Mouse (Mus musculus) B cell, adult 2 months (primary cell): ENCODE results near the gene Avpi1.
"Not testable (repeated sequence)": the region's sequence is repeated elsewhere in the genome, so short reads cannot be mapped to it uniquely, and the experiment has no call there.

Experiments
- DNase-seq, 2 experiments: peaks; one replicate each; pipeline ENCODE4 v3.0.0; 2022

The Avpi1 gene

DNA sequence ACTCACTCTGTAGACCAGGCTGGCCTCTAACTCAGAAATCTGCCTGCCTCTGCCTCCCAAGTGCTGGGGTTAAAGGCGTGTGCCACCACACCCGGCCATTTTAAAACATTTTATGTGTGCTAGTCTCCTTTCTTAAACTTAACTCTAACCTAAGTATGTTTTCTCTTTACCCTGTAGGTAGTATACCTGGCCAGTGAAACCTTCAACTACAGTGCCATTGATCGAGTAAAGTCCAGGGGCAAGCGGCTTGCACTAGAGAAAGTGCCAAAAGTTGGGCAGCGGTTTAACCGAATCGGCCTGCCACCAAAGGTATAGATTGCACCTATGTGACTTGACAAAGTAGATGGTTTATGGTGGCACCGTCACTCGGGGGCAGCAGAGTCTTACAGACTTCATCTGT is 24.2 kb downstream of the Avpi1 start:
- no peak for DNase-seq

DNA sequence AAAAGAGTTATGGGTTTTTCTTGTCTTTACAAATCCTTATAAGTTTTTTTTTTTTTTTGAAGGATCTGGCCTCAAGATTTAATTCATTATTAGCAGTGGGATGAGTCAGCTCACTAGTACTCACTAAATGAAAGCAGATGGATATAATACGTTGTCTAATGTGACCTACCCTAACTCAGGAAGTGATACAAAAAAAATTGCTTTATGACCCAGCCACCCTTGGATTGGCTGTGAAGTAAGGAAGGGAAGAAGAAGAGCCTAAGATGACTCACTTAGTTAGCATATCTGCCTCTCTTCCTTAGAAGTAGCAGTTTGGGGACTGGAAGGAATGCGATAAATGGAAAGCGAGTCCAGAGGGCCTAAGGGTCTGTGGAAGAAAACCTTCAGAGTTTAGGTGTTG is 29.5 kb downstream of the Avpi1 start:
- no peak for DNase-seq

DNA sequence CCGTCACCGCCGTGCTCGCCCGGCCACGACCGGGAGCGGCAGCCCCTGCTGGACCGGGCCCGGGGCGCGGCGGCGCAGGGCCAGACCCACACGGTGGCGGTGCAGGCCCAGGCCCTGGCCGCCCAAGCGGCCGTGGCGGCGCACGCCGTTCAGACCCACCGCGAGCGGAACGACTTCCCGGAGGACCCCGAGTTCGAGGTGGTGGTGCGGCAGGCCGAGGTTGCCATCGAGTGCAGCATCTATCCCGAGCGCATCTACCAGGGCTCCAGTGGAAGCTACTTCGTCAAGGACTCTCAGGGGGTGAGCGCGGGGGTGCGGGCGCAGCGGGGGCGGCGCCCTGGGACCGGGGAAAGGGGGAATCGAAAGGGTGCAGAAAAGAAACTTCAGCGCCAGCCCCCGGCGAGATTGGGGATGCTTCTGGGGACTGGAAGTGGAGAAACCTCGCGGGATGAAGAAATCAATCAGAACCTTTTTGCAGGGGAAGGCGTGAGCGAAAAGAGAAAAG is 38.2 kb downstream of the Avpi1 start:
- peak in 1 of 2 experiments; percentile 59 for DNase-seq

DNA sequence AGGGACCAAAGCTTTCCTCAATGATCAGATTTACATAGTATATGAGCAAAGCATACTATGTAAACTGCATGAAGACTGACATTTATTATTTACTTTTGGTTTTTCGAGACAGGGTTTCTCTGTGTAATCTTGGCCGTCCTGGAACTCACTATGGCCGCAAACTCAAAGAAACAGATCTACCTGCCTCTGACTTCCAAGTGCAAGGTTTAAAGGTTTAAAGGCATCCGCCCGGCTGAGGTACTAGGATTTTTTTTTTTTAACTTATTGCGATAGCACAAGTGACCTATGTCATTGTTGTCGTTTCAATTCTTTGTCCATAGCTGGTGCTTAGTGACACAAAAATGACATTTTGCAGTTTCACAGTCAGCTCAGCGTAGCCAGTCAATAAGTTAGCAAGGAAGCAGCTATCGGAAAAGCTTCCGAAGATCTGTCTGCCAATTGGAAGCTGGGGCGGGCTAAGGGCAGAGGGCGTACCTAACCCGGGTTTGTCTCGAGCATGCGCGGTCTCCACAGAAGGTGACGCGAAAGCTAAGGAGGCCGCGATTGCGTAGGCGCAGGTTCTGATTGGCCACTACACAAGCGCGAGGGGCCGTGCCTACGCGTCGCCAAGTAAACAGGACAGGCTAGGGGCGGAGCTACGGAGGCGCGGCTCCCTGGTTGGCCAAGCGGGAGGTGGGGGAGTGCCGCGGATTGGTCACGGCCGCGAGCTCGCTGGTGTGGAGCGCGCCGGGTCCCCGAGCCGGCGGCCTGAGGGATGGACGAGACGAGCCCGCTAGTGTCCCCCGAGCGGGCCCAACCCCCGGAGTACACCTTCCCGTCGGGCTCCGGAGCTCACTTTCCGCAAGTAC is 38.9 kb downstream of the Avpi1 start, which contains the start of gene Pi4k2a:
Pi4k2a (plus strand) TSS at position 723 of the 848 bp plus-strand sequence.
- peak; percentile 96 to 97 for DNase-seq

DNA sequence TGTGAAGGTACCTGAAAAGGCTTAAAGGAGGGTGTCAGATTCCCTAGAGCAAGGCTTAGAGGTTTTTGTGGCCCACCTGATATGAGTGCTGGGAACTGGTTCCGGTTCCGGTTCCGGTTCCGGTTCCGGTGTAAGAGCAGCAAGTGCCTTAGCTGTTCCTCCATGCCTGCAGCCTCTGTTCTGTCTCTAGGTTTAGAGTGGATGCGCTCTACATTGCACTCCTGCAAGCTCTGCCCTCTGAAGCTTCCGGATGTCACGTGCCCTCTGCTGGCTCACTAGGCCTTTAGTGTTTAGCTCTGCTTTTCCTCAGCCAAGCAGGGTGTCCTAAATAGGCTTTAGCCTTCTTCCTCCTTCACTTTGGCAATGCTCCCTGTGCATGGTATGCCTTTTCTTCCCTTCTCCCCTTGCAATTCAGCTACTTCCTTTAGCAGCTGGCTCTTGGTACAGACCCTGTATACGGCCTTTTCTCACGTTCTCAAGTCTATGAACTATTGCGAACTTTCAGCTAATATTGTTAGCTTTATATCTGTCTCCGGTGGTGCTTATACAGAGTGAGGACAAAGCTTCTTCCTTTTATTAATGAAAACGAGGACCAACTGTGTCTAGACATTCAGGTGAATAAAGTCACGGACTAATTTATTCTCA is 39.6 kb downstream of the Avpi1 start:
- DNase-seq, result peak; percentile 75

DNA sequence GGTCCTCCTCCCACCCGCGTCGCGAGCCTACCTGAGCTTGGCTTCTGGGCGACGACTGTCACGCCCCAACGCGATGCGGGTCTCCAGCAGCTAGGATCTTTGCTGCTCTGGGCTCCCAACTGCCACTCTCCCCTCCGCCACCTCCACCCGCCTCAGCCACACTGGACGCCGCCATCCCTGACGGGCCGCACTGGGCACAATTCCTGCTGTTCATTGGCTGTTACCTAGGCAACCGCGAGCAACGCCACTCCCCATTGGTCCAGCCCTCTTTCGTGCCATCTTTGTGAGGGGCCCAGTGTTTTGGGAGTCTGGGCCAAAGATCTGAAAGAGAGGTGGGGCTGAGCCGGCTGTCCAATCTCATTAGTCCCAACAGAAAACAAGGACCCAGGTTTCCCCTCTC is 42.7 kb downstream of the Avpi1 start, which contains the start of gene Morn4:
Morn4 (minus strand) TSS at position 192 of the 400 bp plus-strand sequence.
- peak; percentile 56 to 63 for DNase-seq

DNA sequence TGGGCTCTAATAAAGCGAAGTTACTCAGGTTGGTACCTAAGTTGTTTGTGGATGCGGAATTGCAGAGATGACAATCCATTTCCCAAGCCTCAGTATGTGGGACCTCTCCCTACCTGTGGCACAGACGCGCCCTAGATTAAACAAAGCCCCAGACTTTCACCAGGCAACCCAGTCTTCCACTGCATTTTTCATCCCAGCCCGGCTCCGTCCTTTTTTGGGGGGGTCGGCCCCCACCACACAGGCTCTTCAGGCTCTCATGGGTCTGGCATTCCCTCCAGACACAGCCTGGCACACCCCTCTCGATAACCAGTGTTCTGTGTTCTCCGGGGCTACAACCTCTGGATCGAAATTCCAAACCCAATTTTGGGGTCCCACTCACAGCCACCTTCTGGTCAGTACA is 43.2 kb downstream of the Avpi1 start:
- peak in 1 of 2 experiments; percentile 5 for DNase-seq

DNA sequence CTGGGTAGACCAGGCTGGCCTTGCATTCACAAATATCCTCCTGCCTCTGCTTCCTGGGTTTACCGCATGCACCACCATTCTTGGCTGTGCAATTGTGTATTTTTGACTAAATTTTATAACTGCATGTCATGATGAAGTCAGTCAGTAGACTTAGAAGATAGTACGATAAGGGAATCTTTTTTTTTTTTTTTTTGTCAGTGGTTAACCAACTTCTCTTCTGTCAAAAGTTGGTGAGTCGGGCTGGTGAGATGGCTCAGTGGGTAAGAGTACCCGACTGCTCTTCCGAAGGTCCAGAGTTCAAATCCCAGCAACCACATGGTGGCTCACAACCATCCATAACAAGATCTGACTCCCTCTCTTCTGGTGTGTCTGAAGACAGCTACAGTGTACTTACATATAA is 47.2 kb downstream of the Avpi1 start:
- DNase-seq, result not testable (repeated sequence)

DNA sequence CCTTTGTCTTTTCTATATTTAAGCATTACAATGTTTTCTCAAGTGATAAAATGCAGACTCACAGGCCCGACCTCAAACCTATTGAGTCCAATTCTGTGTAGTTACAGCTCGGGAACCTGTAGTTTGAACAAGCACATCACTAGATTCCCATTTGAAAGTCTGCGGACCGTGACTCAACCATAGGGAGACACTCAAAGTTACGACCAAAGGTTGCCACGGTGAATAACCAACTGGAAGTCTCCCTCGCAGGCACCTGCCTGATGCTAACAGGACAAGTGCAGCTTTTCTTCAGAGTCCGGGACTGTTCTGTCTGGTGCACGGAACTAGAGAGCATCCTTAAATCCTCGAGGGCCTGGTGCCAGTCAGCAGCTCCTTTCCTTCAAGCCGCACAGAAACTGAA is 48.4 kb downstream of the Avpi1 start:
- DNase-seq, result no peak

DNA sequence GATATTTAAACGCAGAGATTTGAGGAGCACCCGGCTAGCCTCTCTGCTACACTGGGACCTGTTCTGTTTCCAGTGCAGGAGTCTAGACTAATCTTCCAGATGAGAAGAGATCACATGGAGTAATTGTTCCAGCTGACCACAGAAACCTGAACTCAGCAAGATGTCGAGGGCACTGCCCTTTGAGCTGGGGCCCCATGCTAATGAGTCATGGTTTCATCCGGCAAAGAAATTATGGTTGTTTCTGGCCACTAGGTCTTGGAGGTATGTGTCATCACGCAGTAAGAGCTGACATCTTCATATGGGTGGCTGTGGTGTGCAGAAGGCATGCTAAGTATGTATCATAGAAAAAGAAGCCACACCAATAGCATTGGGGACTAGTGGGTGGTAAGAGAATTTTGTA is 48.9 kb downstream of the Avpi1 start:
- DNase-seq, result no peak

DNA sequence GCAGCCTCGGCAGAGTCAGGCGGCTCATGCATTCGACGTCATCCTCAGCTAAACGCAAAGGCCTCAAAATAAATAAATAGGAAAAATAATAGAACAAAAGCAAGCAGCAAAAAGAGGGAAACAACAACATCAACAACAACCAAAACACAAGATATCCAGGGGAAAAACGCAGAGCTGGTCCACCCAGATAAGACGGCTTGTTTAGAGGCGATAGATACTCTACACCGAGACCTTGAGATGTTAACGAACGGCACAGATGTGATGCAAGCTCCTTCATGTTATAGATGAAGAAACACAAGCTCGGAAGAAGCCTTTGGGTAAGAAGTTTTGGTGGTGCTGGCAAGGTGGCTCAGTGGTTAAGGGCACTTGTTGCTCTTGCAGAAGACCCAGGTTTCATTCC is 49.9 kb downstream of the Avpi1 start:
- DNase-seq, result no peak

DNA sequence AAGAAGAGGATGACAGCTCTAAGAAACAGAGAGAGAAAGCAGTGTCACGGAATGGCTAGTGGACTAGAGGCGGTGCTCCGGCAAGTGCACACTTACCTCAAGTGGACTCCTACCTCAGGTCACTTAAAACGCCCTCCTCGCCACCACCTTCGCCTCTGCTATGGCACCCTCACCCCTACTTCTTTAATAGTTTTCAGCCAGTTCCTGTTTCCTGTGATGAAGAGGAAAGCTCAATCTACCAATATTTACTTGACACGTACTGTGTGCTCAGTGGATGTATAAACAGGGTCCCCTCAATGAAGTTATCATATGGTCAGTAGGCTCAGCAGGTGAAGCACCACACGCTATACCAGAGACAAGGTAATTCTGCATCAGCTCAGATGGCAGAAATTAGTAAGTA is 50.3 kb downstream of the Avpi1 start:
- no peak for DNase-seq

DNA sequence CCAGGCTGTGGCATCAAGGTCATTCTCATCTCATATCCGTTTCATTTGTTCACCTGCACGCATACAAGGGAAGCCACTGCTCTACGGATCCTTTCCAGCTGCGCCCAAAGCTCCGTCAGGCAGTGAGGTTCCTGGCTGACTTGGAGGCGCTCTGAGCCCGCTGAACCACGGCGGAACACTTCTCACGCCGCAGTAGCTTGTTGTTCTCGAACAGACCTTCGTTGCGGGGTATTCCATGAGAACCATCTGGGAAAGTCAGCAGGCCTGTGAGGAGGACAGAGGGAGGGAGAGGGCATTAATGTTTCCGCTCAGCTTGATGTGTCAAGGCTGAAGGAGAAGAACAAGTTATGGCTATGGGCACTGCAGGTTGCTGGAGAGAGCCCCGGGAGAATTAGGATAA is 52.9 kb downstream of the Avpi1 start:
- no peak for DNase-seq

DNA sequence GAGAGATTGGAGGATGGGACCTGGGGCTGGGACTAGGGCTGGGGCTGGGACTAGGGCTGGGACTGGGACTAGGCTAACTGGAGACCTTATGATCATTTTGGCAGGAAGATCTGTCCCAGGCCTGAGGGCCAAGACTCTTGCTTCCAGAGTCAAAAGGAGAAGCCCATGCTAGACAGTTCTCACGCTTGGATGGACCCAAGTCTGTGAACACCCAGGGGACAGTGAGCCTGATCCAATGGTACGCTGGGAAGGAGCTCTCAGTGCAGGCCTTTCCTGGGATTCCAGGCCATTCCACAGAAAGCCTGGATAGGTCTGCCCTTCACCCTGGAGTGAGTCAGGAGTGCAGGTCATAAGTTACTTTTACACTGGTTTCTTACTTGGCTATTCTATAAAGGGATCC is 53.8 kb downstream of the Avpi1 start:
- DNase-seq, result no peak
